Mouse (Mus musculus) left cerebral cortex, postnatal 4 days (tissue): ENCODE data around the gene St3gal6. TPM values are rescaled to one million over a fixed set of nuclear protein-coding genes. Genes with fewer than 3 reads are reported as not detected.
A peak's percentile ranks its signal among the peaks of the same experiment; 100 is the strongest.

Source experiments
- DNase-seq: peaks from one replicate; pipeline ENCODE4 v3.0.0-alpha.2; 2022
- intact Hi-C: fragments of 180-260 bp; cut with DNase I; formaldehyde crosslinking; loops from one replicate; pipeline ENCODE4 v1.15.1; 2025
- total RNA-seq, 2 experiments: library from RNA; stranded (reverse); gene quantifications; 2 replicates each; pipeline ENCODE4 v1.2.3; 2021

Gene St3gal6
- total RNA-seq, 2 experiments from 2014 or later = 12.6 to 14.4 TPM

GRCm38 (mm10) chr16:58522677-58523043, 1.4 kb downstream of the St3gal6 start:
- peak; percentile 30 for DNase-seq
- intact Hi-C loops = loop anchor here (10.0 kb wide), 1 partner anchor 92 kb away; the partner anchor contains the start of gene Gm813

DNA sequence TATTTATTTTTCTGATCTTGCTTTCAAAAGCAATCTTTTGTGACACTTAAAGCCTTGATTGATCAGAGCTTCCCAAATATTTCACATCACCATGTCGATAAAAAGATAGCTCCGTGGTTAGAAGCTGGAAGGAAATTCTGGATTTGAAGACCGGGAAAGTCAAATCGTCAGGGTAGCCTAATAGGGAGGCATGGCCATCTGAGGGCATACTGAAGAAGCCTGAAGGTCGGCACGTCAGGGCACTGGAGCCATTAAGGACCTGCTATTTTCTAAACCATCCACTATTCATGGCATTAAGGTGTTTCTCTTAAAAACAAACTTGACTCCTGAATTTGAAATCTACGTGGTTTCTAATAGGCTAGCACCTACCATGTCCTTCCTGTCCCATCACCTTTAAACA, 2.1 kb downstream of the St3gal6 start:
- no peak for DNase-seq
- intact Hi-C loops = loop anchor here (10.0 kb wide), 1 partner anchor 93 kb away; the partner anchor contains the start of gene Gm813

DNA sequence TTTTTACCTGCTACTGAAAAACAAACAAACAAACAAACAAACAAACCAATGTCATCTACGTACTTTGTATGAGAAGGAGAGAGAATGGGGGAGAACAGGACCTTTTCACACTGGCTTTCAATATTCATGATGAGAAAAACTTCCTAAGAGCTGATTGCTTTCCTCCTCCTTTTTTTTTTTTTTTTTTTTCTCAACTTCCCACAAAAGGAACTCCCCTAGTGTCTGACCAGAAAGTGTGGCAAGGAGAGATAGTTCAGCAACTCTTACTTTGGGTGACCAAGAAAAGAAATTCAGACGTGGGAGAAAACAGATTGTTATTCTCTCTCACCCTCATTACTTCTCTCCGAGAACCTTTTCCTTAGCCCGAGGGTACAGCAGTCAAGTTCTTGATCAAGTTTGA, 2.9 kb downstream of the St3gal6 start:
- intact Hi-C loops = loop anchor here (10.0 kb wide), 1 partner anchor 94 kb away; the partner anchor contains the start of gene Gm813
- DNase-seq = no peak

DNA sequence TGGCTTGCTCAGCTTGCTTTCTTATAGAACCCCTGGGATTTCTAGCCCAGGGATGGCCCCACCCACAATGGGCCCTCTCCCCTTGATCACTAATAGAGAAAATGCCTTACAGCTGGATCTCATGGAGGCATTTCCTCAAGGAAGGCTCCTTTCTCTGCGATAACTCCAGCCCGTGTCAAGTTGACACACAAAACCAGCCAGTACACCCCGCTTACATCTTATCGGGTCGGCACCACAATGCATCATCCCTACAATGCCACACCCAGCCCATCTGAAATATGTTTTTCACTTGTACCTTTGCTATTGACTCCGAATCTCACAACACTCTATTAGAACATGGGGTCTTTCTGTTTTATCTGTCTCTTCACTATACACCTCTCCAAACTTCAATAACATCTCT, 3.6 kb downstream of the St3gal6 start:
- no peak for DNase-seq
- intact Hi-C loops = loop anchor here (10.0 kb wide), 1 partner anchor 94 kb away; the partner anchor contains the start of gene Gm813

DNA sequence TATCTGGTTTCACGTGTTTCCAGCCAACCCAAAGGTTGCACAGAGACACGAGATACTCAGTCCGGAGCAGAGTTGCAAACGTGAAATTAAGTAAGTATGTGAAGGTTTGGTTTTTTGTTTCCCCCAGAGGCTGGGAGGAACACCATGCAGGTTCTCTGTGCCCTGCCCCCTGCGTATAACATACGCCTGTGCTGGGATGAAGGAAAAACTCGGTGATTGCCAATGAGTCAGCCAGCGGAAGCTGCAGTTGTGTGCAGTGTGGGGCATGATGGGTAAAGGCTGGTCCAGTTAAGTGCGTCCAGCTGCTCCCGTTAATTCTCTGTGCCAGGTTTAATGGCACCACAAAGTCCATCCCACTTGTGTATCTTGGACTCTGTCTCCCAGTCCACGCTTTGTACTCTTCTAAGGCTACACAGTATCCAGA, 4.4 kb downstream of the St3gal6 start:
- intact Hi-C loops = loop anchor here (10.0 kb wide), 1 partner anchor 95 kb away; the partner anchor contains the start of gene Gm813
- DNase-seq = no peak

DNA sequence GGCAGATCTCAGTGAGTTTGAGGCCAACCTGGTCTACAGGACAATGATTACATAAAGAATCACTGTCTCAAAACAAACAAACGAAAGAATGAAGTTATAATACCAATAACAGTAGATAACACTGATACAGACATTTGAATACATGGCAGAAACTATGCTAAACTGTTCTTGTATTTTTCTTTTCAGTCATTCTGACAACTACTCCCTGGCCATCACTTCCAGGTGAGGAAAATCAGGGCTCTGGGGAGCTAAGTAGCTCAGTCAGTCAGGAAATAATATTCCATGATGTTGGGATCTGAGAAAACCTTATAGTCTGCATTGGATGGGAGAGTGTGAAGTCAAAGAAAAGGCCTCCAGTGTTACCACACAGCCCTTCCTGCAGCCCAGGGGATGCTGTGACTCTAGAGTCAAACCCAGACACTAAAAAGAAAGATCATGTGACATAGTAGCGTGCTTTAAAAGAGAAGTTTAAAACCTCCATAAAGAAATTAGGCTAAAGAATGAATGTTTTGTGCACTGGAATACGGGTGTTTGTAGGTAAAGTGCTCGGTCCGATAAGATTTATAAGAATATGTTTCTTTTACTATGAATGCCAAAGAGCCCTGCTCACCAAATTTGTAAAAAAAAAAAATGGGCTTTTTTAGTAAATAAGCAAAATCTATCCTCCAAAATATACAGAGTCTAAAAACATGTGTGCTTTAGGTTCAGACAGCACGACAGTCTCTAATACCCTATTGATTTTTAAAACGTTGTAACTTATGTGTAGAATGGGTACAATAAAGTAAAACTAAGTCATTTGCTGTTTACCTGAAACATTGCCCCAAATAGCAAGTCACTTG, 6.9 kb downstream of the St3gal6 start:
- no peak for DNase-seq
- intact Hi-C loops = no loop called here

DNA sequence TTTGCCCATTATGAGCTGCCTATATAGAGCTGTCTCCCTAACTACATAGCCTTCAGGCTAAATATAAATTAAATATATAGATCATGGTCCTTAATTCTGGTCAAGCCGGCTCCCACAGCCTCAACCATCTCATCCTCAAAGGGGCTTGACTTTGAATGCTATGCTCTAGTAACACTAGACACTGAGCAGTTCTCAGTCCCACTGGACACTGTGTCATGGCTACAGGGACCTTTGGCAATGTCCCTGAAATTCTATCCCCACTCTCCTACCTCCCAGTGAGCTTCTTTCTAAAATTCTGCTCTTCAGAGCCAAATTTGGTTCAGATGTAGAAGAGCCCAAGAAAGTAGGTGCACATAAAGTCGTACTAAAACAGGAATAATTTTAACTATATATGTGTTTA, 7.9 kb downstream of the St3gal6 start:
- intact Hi-C loops = no loop called here

DNA sequence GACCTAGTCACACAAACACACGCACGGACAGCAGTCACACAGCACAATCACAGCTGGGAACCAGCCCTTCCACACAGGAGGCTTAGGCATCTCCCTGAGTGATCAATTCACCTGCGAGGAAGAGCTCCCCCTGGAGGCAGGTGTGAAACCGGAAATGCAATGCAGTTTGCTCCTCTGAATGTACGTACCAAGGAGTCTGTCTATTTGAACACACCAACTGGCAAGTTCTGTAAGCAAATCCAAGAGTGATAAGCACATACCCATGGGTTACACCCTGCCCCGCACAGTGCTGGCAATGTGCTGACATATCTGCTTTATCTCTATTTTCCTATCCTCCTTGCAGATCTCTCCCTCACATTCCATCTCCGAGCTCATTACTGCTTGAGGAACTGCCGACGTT, 9.5 kb downstream of the St3gal6 start:
- intact Hi-C loops = no loop called here

More for the DNA sequence above, 7.9 kb downstream of the St3gal6 start:
- no peak for DNase-seq

GRCm38 (mm10) chr16:58513755-58514154, 10.3 kb downstream of the St3gal6 start:
- intact Hi-C loops = no loop called here

More for the DNA sequence above, 9.5 kb downstream of the St3gal6 start:
- DNase-seq = no peak

DNA sequence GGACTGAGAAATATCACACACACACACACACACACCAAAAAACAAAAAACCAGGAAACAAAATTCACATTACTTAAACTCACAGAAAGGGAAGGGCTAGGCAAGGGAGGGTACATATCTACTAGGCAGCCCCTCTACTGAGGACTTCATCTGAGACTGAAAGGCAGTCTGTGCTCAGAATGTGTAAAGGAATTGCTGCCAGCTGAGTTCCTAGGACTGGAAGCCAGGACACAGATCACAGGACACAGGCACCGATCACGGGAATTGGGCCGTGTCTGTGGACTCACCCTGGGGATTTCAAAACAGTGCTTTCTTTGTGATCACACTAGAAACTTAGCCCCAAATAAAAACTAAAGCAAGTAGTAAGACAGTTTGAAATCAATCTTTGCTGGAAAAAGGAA, 11.2 kb downstream of the St3gal6 start:
- peak; percentile 18 for DNase-seq
- intact Hi-C loops = no loop called here

More at GRCm38 (mm10) chr16:58513755-58514154, 10.3 kb downstream of the St3gal6 start:
- DNase-seq = no peak

- no peak for DNase-seq
- intact Hi-C loops = no loop called here
Measured at GRCm38 (mm10) chr16:58512181-58512761, 11.8 kb downstream of the St3gal6 start.

DNA sequence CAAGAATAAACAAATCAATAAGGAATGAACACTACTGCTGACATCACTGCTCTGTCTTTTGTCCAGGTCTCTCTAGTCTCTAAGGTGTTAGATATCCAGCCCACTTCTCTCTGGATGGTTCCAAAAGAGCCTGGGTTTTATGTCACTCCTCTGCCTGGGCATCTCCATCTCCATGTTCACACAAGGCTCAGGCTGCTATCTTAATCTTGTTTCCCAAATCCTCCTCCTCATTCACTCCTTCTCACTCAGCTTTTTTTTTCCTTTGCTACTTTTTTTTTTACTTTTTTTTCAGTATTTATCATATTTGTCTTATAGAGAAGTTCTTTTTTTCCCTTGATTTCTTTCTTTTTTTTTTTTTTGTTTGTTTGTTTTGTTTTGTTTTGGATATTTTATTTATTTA, 19.1 kb downstream of the St3gal6 start:
- DNase-seq = no peak
- intact Hi-C loops = no loop called here

DNA sequence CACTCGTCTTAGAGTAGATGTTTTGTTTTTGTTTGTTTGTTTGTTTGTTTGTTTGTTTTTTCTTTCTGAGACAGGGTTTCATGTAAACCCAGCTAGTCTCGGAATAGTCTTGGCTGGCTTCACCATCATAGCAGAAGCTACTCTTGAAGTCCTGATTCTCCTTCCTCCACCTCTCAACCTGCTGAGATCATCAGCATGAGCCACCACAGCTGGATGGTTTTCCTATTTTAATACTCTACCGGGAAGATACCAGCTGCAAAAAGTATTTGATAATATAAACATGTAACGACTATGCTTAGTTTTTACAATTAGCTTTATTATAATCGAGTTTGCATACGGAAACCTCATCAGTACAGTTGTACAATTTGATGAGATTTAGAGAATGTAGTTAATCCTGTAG, 21.5 kb downstream of the St3gal6 start:
- no peak for DNase-seq
- intact Hi-C loops = no loop called here

- no peak for DNase-seq
- intact Hi-C loops = no loop called here
Measured at GRCm38 (mm10) chr16:58501760-58502301, 22.2 kb downstream of the St3gal6 start.

DNA sequence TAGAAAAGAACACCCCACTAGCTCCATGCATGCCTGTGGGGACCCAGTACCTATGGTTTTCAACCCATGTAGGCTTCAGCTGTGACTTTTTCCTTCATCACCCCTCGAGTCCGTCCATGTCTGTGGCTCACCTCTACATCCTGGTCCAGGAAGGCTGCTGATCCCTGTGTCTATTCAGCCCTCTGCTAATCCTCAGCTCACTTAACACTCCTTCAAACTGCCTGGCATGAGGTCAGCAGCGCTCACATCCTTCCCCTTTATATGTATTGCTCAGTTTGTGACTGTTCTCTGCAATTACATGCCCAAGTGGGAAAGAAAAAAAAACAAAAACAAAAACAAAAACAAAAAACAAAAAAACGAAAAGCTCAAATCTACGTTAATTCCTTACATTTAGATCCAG, 24.4 kb downstream of the St3gal6 start:
- intact Hi-C loops = no loop called here
- no peak for DNase-seq

DNA sequence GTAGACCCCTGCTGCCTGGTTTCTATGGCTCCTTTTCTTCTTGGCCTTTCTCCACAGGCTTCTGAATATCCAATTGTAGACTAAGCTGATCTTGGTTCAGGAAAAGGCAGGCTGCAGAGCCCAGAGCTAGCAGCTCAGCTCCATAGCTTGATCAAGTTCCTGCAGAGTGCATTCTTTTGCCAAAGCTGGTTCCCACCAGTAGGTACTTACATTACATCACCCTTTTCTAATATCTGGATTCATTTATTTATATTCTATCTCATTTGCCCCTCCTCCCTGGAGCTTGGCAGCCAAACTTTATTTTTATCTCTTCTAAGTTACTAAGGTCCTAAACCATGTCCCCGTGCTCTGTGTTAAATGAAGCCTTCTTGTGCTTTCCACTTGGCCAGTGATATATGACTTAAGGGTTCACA, 24.9 kb downstream of the St3gal6 start:
- peak; percentile 10 for DNase-seq
- intact Hi-C loops = no loop called here

DNA sequence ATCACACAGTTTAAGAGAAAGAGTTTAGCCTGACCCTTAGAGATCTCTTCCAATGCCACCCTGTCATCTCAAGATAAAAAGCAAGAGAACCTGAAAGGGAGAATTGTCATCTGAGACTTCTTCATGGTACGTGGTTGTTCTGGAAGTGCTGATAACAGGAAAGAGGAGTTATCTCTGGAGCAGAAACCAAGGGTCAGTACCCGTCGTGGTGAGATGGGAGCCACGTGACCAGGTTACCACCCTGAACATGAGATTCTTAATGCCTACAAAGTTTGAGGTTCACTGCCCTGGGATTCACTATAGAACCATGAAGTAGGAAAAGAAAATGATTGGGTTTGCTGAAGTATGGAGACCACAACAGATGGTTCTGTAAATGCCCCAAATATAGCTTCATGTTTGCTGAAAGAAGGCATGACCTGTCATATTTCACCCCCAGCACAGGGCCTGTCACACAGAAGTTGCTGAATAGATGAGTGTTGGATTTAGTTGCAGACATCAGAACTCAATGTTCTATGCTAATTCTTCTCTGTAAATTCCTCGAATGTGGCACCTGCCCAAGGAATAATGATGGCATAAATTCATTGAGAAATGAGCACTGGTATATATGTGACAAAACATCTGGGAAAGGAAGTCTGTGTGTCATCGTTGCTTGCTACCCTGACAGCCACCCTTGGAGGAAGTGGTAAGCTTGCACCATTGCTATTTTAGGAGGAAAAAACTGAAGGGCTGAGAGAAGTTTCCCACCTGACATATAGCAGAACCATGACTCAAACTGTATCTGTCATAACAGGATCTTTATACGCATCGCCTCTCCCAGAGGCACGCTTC, 25.9 kb downstream of the St3gal6 start:
- intact Hi-C loops = no loop called here
- DNase-seq = no peak

DNA sequence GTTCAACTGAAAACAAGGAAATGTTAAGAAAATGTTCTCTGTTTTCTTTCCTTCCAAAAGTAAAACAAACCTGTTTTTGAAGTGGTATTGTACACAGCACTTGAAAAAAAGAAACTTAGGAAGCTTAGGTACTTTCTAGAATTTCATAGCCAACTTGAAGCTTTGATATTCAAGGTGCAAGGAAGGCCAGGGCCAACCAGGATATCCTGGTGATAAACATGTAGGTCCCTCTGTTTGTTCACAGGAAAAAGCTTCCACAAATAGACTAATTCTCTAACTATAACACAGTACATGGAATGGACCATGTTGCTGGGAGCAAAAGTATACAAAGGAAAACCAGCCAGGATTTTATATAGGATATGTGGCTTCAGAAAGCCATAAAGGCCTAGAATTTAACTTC, 27.3 kb downstream of the St3gal6 start:
- intact Hi-C loops = no loop called here
- no peak for DNase-seq

DNA sequence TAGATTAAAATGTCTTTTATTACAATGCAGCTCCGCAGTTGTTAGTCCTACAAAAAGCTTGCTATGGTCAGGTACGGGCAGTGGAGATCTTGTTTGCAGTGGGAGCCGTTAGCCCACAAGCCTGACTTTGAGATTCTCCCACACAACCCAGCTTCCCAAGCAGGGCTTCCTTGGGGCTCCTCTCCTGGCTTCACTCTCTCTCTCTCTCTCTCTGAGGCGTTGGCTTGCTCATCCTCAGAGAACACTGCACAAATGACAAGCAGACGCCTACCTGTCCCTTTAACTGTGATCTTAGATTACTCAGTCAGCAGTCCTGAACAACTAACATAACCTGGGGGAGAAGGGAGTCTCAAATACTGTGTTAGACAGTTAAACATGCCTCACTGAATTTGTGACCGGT, 36.2 kb downstream of the St3gal6 start:
- intact Hi-C loops = no loop called here
- DNase-seq = no peak

- intact Hi-C loops = no loop called here
- DNase-seq = no peak
Measured at GRCm38 (mm10) chr16:58482296-58482695, 41.7 kb downstream of the St3gal6 start.

DNA sequence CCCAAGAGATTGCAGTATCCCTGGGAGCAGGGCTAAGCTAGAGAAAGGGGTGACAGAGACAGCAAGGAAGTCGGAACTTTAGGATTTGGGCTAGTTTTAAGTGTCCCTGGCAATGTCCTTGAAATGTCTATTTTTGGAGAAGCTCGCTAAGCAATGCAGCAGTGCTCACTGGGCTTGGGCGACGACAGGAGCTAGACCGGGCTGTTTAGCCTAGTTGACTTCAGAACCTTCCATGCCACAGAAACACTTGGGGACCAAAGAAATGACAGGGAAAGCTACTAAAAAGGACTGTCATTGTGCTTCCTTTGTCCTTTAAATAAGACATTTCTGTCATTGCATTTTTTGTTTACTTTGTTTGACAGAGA, 42.2 kb downstream of the St3gal6 start:
- intact Hi-C loops = no loop called here
- DNase-seq = no peak
